Mouse (Mus musculus) bone marrow, adult 2 months (tissue): ENCODE data around the gene Lpar1.

ENCODE experiments used
- CTCF ChIP-seq: fragments of 200-500 bp; IDR thresholded peaks from 2 replicates; pipeline ENCODE4 v1.5.1; 2011; ENCODE audit warnings: low read length, control low read depth; ENCODE audit not compliant: control insufficient read depth, insufficient read depth
- POLR2A ChIP-seq: fragments of 200-500 bp; IDR thresholded peaks from 2 replicates; pipeline ENCODE4 v1.6.1; 2011; ENCODE audit warnings: low read depth, mild to moderate bottlenecking, control low read depth, low read length, borderline replicate concordance; ENCODE audit not compliant: control insufficient read depth

DNA sequence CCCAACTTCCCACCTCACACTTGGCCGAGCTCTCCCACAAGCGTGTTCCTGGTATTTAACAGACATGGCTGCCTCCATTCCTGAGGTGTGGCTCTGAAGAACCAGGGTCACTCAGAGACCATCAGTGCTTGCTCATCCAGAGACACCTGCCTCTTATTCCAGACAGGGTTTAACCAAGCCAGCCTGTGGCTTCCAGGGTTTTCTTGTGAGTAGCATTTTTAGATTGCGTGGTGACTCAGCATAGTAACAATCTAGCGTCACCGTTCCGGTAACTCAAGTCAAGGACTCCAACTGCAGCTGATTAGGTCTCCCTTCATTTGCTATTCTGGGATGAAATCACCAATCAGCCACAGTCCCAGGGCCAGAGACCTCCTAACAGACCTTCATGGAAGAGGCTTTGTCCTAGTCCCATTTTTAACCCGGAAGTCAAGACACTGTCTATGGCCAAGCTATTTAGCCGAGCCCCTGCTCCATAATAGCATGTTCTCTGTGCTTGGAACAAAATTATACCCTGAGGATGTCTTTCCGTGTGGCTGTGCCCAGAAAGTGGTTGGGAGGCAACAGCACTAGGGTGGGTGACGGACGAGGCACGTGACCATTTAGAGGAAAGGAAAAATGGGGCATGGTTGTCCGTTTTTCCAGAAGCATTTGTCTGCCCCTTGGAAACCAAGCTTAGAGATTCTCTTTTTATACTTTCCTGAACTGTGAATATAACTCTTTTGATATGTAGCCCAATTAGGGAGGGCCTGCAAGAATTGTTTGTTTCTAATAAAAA is 89.1 kb downstream of the Lpar1 start:
- TF ChIP-seq CTCF: no peak
- TF ChIP-seq POLR2A: no peak
